Mouse (Mus musculus) thymus, postnatal 14 days (tissue): ENCODE results near the gene Dlg3.

Experiments used
- DNase-seq: peaks from one replicate; pipeline ENCODE4 v3.0.0; 2021

The Dlg3 gene

GRCm38 (mm10) chrX:100797851-100798527, 30.5 kb downstream of the Dlg3 start:
- DNase-seq = no peak

GRCm38 (mm10) chrX:100800643-100801042, 33.1 kb downstream of the Dlg3 start:
- DNase-seq = no peak

GRCm38 (mm10) chrX:100802034-100802433, 34.5 kb downstream of the Dlg3 start:
- no peak for DNase-seq

- no peak for DNase-seq
Measured at GRCm38 (mm10) chrX:100811129-100811528, 43.6 kb downstream of the Dlg3 start.

- DNase-seq = no peak
Measured at GRCm38 (mm10) chrX:100814139-100814538, 46.6 kb downstream of the Dlg3 start.

GRCm38 (mm10) chrX:100815766-100816165, 48.2 kb downstream of the Dlg3 start:
- DNase-seq = no peak

GRCm38 (mm10) chrX:100818681-100819080, 51.2 kb downstream of the Dlg3 start:
- DNase-seq = no peak

GRCm38 (mm10) chrX:100821149-100821548, 53.6 kb downstream of the Dlg3 start:
- no peak for DNase-seq

- no peak for DNase-seq
Measured at GRCm38 (mm10) chrX:100825557-100825956, 58.0 kb downstream of the Dlg3 start.

GRCm38 (mm10) chrX:100832806-100833205, 65.3 kb downstream of the Dlg3 start:
- no peak for DNase-seq

- DNase-seq = no peak
Measured at GRCm38 (mm10) chrX:100839211-100839610, 71.7 kb downstream of the Dlg3 start.
